Mouse (Mus musculus): Measurements from ENCODE around the gene Acacb. TPM values are rescaled to one million over a fixed set of nuclear protein-coding genes. Genes with fewer than 3 reads are reported as not detected.

Acacb gene
- total and polyA plus RNA-seq, 2 experiments from 2014 or later, result 2.0 to 5.6 TPM

- ATAC-seq (ENCODE audit: low FRiP score), result 0 out of 2 replicates have a peak, but pooled peaks have one; percentile 40
- Histone ChIP-seq H3K27me3 (ENCODE audit: insufficient read depth, low read length) (no peaks in the 10 kb centered on the region), H3K4me2 (ENCODE audit: low read depth, low read length, poor library complexity, severe bottlenecking) (no peak overlapping the region), H3K4me3 (ENCODE audit: low read depth, low read length) (no peak overlapping the region), H3K36me3 (ENCODE audit: insufficient read depth, low read length) (no peaks in the 10 kb centered on the region), H3K9me3 (ENCODE audit: low read length) (no peaks in the 10 kb centered on the region), H3K4me1 (ENCODE audit: insufficient read depth, low read length) (peaks cover 4% of the 10 kb centered on the region; the same call in 1 of the 2 replicates), H3K27ac (ENCODE audit: low read depth, low read length) (peak overlapping the region; percentile 55), H3K9ac (replicated peaks; ENCODE audit: low read length, poor library complexity, severe bottlenecking) (no peak overlapping the region)
- TF ChIP-seq CTCF (IDR thresholded peaks at IDR 0.05), result no peak
- WGBS, result 66% methylated on average over 21 of the region's 21 CpGs
- DNase-seq (ENCODE audit: low spot score), result peak; percentile 17
These were observed 7.8 kb upstream of the Acacb start for GRCm38 (mm10) chr5:114138277-114139164.

- no peak for TF ChIP-seq CTCF (IDR thresholded peaks at IDR 0.05)
- ATAC-seq (ENCODE audit: low FRiP score) (peak; percentile 89), DNase-seq (ENCODE audit: low spot score) (peak; percentile 98)
- peaks cover 4% of the 10 kb centered on the region; the same call in 1 of the 2 replicates for H3K4me1 ChIP-seq (ENCODE audit: insufficient read depth, low read length)
- H3K27me3 ChIP-seq (ENCODE audit: insufficient read depth, low read length), result no peaks in the 10 kb centered on the region
- WGBS, result 21% methylated on average over 9 of the region's 9 CpGs
- H3K27ac ChIP-seq (ENCODE audit: low read depth, low read length), result peak overlapping the region; percentile 57
- no peaks in the 10 kb centered on the region for H3K36me3 ChIP-seq (ENCODE audit: insufficient read depth, low read length)
- no peaks in the 10 kb centered on the region for H3K9me3 ChIP-seq (ENCODE audit: low read length)
- H3K4me2 ChIP-seq (ENCODE audit: low read depth, low read length, poor library complexity, severe bottlenecking), result no peak overlapping the region
- H3K9ac ChIP-seq (replicated peaks; ENCODE audit: low read length, poor library complexity, severe bottlenecking), result no peak overlapping the region
- no peak overlapping the region for H3K4me3 ChIP-seq (ENCODE audit: low read depth, low read length)
These were observed 7.2 kb upstream of the Acacb start for GRCm38 (mm10) chr5:114139175-114139574.

- no peaks in the 10 kb centered on the region for H3K9me3 ChIP-seq (ENCODE audit: low read length)
- no peak overlapping the region for H3K27ac ChIP-seq (ENCODE audit: low read depth, low read length)
- H3K4me2 ChIP-seq (ENCODE audit: low read depth, low read length, poor library complexity, severe bottlenecking), result no peak overlapping the region
- no peaks in the 10 kb centered on the region for H3K4me1 ChIP-seq (ENCODE audit: insufficient read depth, low read length)
- H3K27me3 ChIP-seq (ENCODE audit: insufficient read depth, low read length), result no peaks in the 10 kb centered on the region
- ATAC-seq (ENCODE audit: low FRiP score) (no peak), DNase-seq (ENCODE audit: low spot score) (no peak)
- WGBS, result 85% methylated on average over 14 of the region's 14 CpGs
- no peak overlapping the region for H3K4me3 ChIP-seq (ENCODE audit: low read depth, low read length)
- no peak for TF ChIP-seq CTCF (IDR thresholded peaks at IDR 0.05)
- H3K9ac ChIP-seq (replicated peaks; ENCODE audit: low read length, poor library complexity, severe bottlenecking), result no peak overlapping the region
- H3K36me3 ChIP-seq (ENCODE audit: insufficient read depth, low read length), result no peaks in the 10 kb centered on the region
These were observed 973 bp downstream of the Acacb start for GRCm38 (mm10) chr5:114147043-114147972.

GRCm38 (mm10) chr5:114152359-114153092, 6.2 kb downstream of the Acacb start:
- Histone ChIP-seq H3K9me3 (ENCODE audit: low read length) (no peaks in the 10 kb centered on the region), H3K27ac (ENCODE audit: low read depth, low read length) (no peak overlapping the region), H3K9ac (replicated peaks; ENCODE audit: low read length, poor library complexity, severe bottlenecking) (no peak overlapping the region), H3K4me1 (ENCODE audit: insufficient read depth, low read length) (no peaks in the 10 kb centered on the region), H3K36me3 (ENCODE audit: insufficient read depth, low read length) (no peaks in the 10 kb centered on the region), H3K27me3 (ENCODE audit: insufficient read depth, low read length) (no peaks in the 10 kb centered on the region), H3K4me3 (ENCODE audit: low read depth, low read length) (no peak overlapping the region), H3K4me2 (ENCODE audit: low read depth, low read length, poor library complexity, severe bottlenecking) (no peak overlapping the region)
- DNase-seq (ENCODE audit: low spot score) (no peak), ATAC-seq (ENCODE audit: low FRiP score) (no peak)
- no peak for TF ChIP-seq CTCF (IDR thresholded peaks at IDR 0.05)
- 87% methylated on average over 12 of the region's 12 CpGs for WGBS

GRCm38 (mm10) chr5:114153490-114153889, 7.2 kb downstream of the Acacb start:
- H3K9ac ChIP-seq (replicated peaks; ENCODE audit: low read length, poor library complexity, severe bottlenecking), result no peak overlapping the region
- H3K4me1 ChIP-seq (ENCODE audit: insufficient read depth, low read length), result no peaks in the 10 kb centered on the region
- no peaks in the 10 kb centered on the region for H3K27me3 ChIP-seq (ENCODE audit: insufficient read depth, low read length)
- no peak for ATAC-seq (ENCODE audit: low FRiP score)
- TF ChIP-seq CTCF (IDR thresholded peaks at IDR 0.05), result peak; percentile 73
- no peaks in the 10 kb centered on the region for H3K9me3 ChIP-seq (ENCODE audit: low read length)
- no peak overlapping the region for H3K27ac ChIP-seq (ENCODE audit: low read depth, low read length)
- no peaks in the 10 kb centered on the region for H3K36me3 ChIP-seq (ENCODE audit: insufficient read depth, low read length)
- peak overlapping the region; percentile 24 for H3K4me3 ChIP-seq (ENCODE audit: low read depth, low read length)
- peak overlapping the region; percentile 24 for H3K4me2 ChIP-seq (ENCODE audit: low read depth, low read length, poor library complexity, severe bottlenecking)
- peak; percentile 47 for DNase-seq (ENCODE audit: low spot score)
- WGBS, result 4% methylated on average over 12 of the region's 12 CpGs

Data from midbrain, postnatal 0 days (tissue).